Mouse (Mus musculus) ES-Bruce4 (cell line): ENCODE results near the gene Ckm.

Experiments
- CTCF ChIP-seq: IDR thresholded peaks from one replicate; pipeline ENCODE4 v1.8.1; 2011; ENCODE audit warnings: low read depth, low read length
- EP300 ChIP-seq: IDR thresholded peaks from 2 replicates; pipeline ENCODE4 v1.6.1; 2011; ENCODE audit warnings: low read depth, low read length; ENCODE audit not compliant: insufficient read depth
- POLR2A ChIP-seq: IDR thresholded peaks from one replicate; pipeline ENCODE4 v1.8.1; 2011; ENCODE audit warnings: low read length; ENCODE audit not compliant: insufficient read depth

DNA sequence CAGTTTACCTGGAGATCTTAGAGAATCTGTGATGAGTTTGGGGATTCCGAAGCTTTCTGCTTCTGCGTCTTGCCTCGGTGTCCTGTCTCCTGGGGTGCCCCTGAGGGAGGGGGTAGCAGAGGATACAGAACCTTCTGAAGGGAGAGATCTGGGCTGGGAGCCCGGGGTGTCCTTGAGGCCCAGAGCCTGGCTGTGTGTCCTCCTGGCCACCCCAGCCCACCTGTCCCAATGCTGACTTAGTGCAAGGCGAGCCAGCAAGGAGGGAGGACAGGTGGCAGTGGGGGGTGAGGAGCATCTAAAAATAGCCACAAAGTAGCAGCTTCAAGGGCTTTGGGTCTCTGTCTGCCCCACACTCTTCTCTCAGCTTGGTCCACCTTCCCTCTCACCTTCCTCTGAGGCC is 7.2 kb downstream of the Ckm start:
- TF ChIP-seq POLR2A (no peak), EP300 (no peak), CTCF (no peak)
